Mouse (Mus musculus) liver, embryonic 13.5 days (tissue): Measurements from ENCODE around the gene Khdc3. TPM values are rescaled to one million over a fixed set of nuclear protein-coding genes. Genes with fewer than 3 reads are reported as not detected.

Experiments
- ATAC-seq: fragments of 200-750 bp; cut with Nextera tagmentation; 2 replicates; pipeline ENCODE4 v1.8.0; 2017; ENCODE audit warnings: low read depth, mild to moderate bottlenecking, moderate number of reproducible peaks, moderate library complexity
- DNase-seq: peaks from one replicate; pipeline ENCODE4 v3.0.0; 2022
- H3K27ac ChIP-seq: fragments of 300-500 bp; sonication (generic); 2 replicates; pipeline ENCODE4 v1.5.1; 2015; ENCODE audit warnings: moderate library complexity, mild to moderate bottlenecking, inconsistent platforms
- H3K27me3 ChIP-seq: fragments of 300-500 bp; sonication (generic); 2 replicates; pipeline ENCODE4 v1.6.1; 2015; ENCODE audit warnings: mild to moderate bottlenecking, inconsistent platforms
- H3K36me3 ChIP-seq: fragments of 300-500 bp; sonication (generic); 2 replicates; pipeline ENCODE4 v1.6.1; 2015; ENCODE audit warnings: mild to moderate bottlenecking, inconsistent platforms
- H3K4me1 ChIP-seq: fragments of 300-500 bp; sonication (generic); replicated peaks from 2 replicates; pipeline ENCODE4 v1.6.1; 2015; ENCODE audit warnings: inconsistent platforms
- H3K4me2 ChIP-seq: fragments of 300-500 bp; sonication (generic); 2 replicates; pipeline ENCODE4 v1.6.1; 2015; ENCODE audit warnings: inconsistent platforms, mild to moderate bottlenecking, moderate library complexity
- H3K4me3 ChIP-seq: fragments of 300-500 bp; sonication (generic); replicated peaks from 2 replicates; pipeline ENCODE4 v1.5.1; 2015; ENCODE audit warnings: mild to moderate bottlenecking, inconsistent platforms
- H3K9ac ChIP-seq: fragments of 300-500 bp; sonication (generic); 2 replicates; pipeline ENCODE4 v1.6.1; 2015; ENCODE audit warnings: mild to moderate bottlenecking, inconsistent platforms
- H3K9me3 ChIP-seq: fragments of 300-500 bp; sonication (generic); replicated peaks from 2 replicates; pipeline ENCODE4 v1.6.1; 2016; ENCODE audit warnings: inconsistent platforms
- WGBS: fragments of 180-500 bp; shearing (Covaris S2); methylation state at CpG from one replicate; pipeline ENCODE4 v1.1.7; 2015; ENCODE audit not compliant: insufficient replicate concordance; 5-methylcytosine and 5-hydroxymethylcytosine counted together
- polyA plus RNA-seq: library from polyadenylated mRNA; unstranded; fragments of >200 nt; fragmentation: Nextera tagmentation; extraction: Ambion mirVana; gene quantifications from 2 replicates; pipeline ENCODE4 v1.2.1, GENCODE M21; 2015

Khdc3 gene
- polyA plus RNA-seq, 1 experiment from 2014 or later = 0.09 TPM

GRCm38 (mm10) chr9:73129875-73130274 lies 28.2 kb downstream of the Khdc3 start:
- WGBS = 72% methylated on average over 8 of the region's 8 CpGs
- no peak overlapping the region for H3K4me2 ChIP-seq

GRCm38 (mm10) chr9:73130529-73130928 lies 28.9 kb downstream of the Khdc3 start:
- WGBS = 83% methylated on average over 4 of the region's 4 CpGs
- Histone ChIP-seq H3K9me3 (no peaks in the 10 kb centered on the region), H3K36me3 (peaks cover 42% of the 10 kb centered on the region), H3K27ac (no peak overlapping the region), H3K4me1 (no peaks in the 10 kb centered on the region), H3K4me2 (no peak overlapping the region), H3K9ac (no peak overlapping the region), H3K4me3 (no peak overlapping the region), H3K27me3 (no peaks in the 10 kb centered on the region)
- DNase-seq = no peak
- ATAC-seq = no peak

More at GRCm38 (mm10) chr9:73129875-73130274, 28.2 kb downstream of the Khdc3 start:
- Histone ChIP-seq H3K4me3 (no peak overlapping the region), H3K4me1 (peaks cover 3% of the 10 kb centered on the region; the same call in 1 of the 2 replicates), H3K36me3 (peaks cover 49% of the 10 kb centered on the region), H3K27ac (no peak overlapping the region), H3K27me3 (no peaks in the 10 kb centered on the region), H3K9ac (no peak overlapping the region), H3K9me3 (no peaks in the 10 kb centered on the region)
- DNase-seq = no peak
- no peak for ATAC-seq

- 56% methylated on average over 11 of the region's 11 CpGs for WGBS
- H3K27ac ChIP-seq = no peak overlapping the region
- no peaks in the 10 kb centered on the region for H3K27me3 ChIP-seq
- ATAC-seq (no peak), DNase-seq (no peak)
- H3K9me3 ChIP-seq = no peaks in the 10 kb centered on the region
- no peak overlapping the region for H3K9ac ChIP-seq
- no peak overlapping the region for H3K4me2 ChIP-seq
- no peak overlapping the region for H3K4me3 ChIP-seq
- H3K36me3 ChIP-seq = no peaks in the 10 kb centered on the region
- H3K4me1 ChIP-seq = no peaks in the 10 kb centered on the region
Observed at GRCm38 (mm10) chr9:73137341-73137886, 35.8 kb downstream of the Khdc3 start.

Other genes starting within 250 kb of the Khdc3 start
- 0.12 and 0.14 TPM in 2 replicates for gene Pygo1, start 176.2 kb upstream of the Khdc3 start, polyA plus RNA-seq
- gene Dyx1c1, start 143.1 kb upstream of the Khdc3 start, polyA plus RNA-seq = 0.24 and 0.31 TPM in 2 replicates
- gene Gm44503, start 143.0 kb upstream of the Khdc3 start, polyA plus RNA-seq = not detected in 2 replicates
- gene Ccpg1os, start 116.5 kb upstream of the Khdc3 start, polyA plus RNA-seq = 2.7 and 4.0 TPM in 2 replicates
- gene Ccpg1, start 116.4 kb upstream of the Khdc3 start, polyA plus RNA-seq = 9.8 and 12.2 TPM in 2 replicates
- 4.5 and 6.2 TPM in 2 replicates for gene Pigb, start 61.5 kb upstream of the Khdc3 start, polyA plus RNA-seq
- 4.5 and 4.9 TPM in 2 replicates for gene Rab27a, start 57.0 kb upstream of the Khdc3 start, polyA plus RNA-seq
- gene Gm20509, start 634 bp downstream of the Khdc3 start, polyA plus RNA-seq = not detected in 2 replicates
- gene Rsl24d1, start 11.6 kb downstream of the Khdc3 start, polyA plus RNA-seq = 78.9 and 89.4 TPM in 2 replicates